In the genomic region with DNA sequence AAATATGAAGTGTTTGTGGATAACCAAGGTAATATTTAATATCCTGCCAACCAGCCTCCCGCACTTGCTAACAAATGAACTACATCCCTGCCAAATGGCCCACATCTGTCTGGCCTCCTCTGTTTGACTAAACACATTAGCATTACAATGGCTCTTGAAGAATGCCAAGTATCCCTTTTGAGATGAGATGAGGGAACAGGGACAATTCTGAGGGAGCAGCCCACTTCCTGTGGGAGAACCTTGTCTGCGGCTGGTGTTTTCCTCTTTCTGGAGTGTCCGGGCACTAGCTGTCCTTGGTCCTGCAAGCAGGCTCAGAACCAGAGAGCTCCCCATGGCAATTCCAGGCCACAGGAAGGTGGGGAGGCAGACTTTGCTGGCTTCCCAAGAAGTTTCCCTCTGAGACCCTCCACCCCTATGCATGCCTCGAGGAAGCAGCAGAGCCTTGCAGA, we compare ENCODE assay signal across 10 mouse cellular contexts. TPM values are rescaled to one million over a fixed set of nuclear protein-coding genes. Genes with fewer than 3 reads are reported as not detected.
DNase-seq lines count a peak whose midpoint lies in the region; ATAC-seq lines count a peak whose summit lies in the region.
"Had no signal": no experiment of that assay in that cellular context is flagged by ENCODE, and none has a peak within 500 bp of the region (broad histone marks: within the 10 kb centered on the region; RNA-seq: fewer than 3 reads in every experiment).

No protein-coding gene starts in this region.

- H3K4me2 ChIP-seq in liver, embryonic 15.5 days, result peak overlapping the region; percentile 52; the same call in 1 of the 2 replicates
- no peak overlapping the region for H3K4me2 ChIP-seq in liver, embryonic 11.5 days
- peak overlapping the region; percentile 48; the same call in 1 of the 2 replicates for H3K4me2 ChIP-seq in forebrain, embryonic 11.5 days (ENCODE audit: low read depth, low read length, severe bottlenecking)
- peak overlapping the region; percentile 47 for H3K4me2 ChIP-seq in midbrain, embryonic 11.5 days

- H3K9me3 ChIP-seq in liver, embryonic 15.5 days (replicated peaks), result no peaks in the 10 kb centered on the region
- no peaks in the 10 kb centered on the region for H3K9me3 ChIP-seq in liver, embryonic 11.5 days (ENCODE audit: control insufficient read depth, low read length)
- H3K9me3 ChIP-seq in forebrain, embryonic 11.5 days (ENCODE audit: control insufficient read depth, low read length), result no peaks in the 10 kb centered on the region
- H3K9me3 ChIP-seq in midbrain, embryonic 11.5 days (ENCODE audit: control insufficient read depth, low read length), result no peaks in the 10 kb centered on the region

- no peak overlapping the region for H3K27ac ChIP-seq in liver, embryonic 15.5 days (replicated peaks)
- no peak overlapping the region for H3K27ac ChIP-seq in liver, embryonic 11.5 days (ENCODE audit: low read depth, low read length)
- no peak overlapping the region for H3K27ac ChIP-seq in forebrain, embryonic 11.5 days (ENCODE audit: low read depth, low read length)
- peak overlapping the region; percentile 42; the same call in 1 of the 2 replicates for H3K27ac ChIP-seq in midbrain, embryonic 11.5 days (ENCODE audit: low read depth, low read length)
- H3K27ac ChIP-seq: layer of hippocampus, adult 2 months had no signal

- no peak for DNase-seq in liver, embryonic 11.5 days (ENCODE audit: low spot score)
- peak; percentile 75 for DNase-seq in Muller cell, postnatal 12 days (ENCODE audit: inconsistent ontology term)
- DNase-seq in forebrain, embryonic 11.5 days (ENCODE audit: low spot score), result no peak
- DNase-seq in midbrain, embryonic 11.5 days (ENCODE audit: low spot score, missing footprints), result peak; percentile 84
- DNase-seq in left cerebral cortex, postnatal 36 days (ENCODE audit: low spot score in 2 of 2), result no peak
- DNase-seq in left cerebral cortex, adult 18-20 months (ENCODE audit: low spot score in 2 of 2), result no peak
- no peak for DNase-seq in testis, postnatal 10 days (ENCODE audit: low spot score)
- DNase-seq: cerebellum, adult 9-10 months had no signal

- intact Hi-C loops in left cerebral cortex, postnatal 36 days (cut with DNase I), result no loop called here

- no peaks in the 10 kb centered on the region for H3K36me3 ChIP-seq in liver, embryonic 15.5 days (replicated peaks)
- H3K36me3 ChIP-seq in liver, embryonic 11.5 days (ENCODE audit: control insufficient read depth, insufficient read depth, low read length), result no peaks in the 10 kb centered on the region
- H3K36me3 ChIP-seq in forebrain, embryonic 11.5 days (ENCODE audit: control insufficient read depth, insufficient read depth, low read length), result no peaks in the 10 kb centered on the region
- H3K36me3 ChIP-seq in midbrain, embryonic 11.5 days (ENCODE audit: control insufficient read depth, insufficient read depth, low read length), result no peaks in the 10 kb centered on the region

- H3K4me1 ChIP-seq in liver, embryonic 15.5 days (replicated peaks), result peaks cover 15% of the 10 kb centered on the region
- H3K4me1 ChIP-seq in liver, embryonic 11.5 days (replicated peaks; ENCODE audit: control insufficient read depth, insufficient read depth, low read length), result peaks cover 9% of the 10 kb centered on the region
- H3K4me1 ChIP-seq in forebrain, embryonic 11.5 days (replicated peaks; ENCODE audit: control insufficient read depth, insufficient read depth, low read length), result peaks cover 16% of the 10 kb centered on the region; the same call in 1 of the 2 replicates
- peaks cover 16% of the 10 kb centered on the region for H3K4me1 ChIP-seq in midbrain, embryonic 11.5 days (ENCODE audit: control insufficient read depth, insufficient read depth, low read length)

- ATAC-seq in liver, embryonic 15.5 days (ENCODE audit: insufficient read depth), result no peak
- ATAC-seq in liver, embryonic 11.5 days (replicated peaks; ENCODE audit: low FRiP score), result no peak
- ATAC-seq in forebrain, embryonic 11.5 days (replicated peaks; ENCODE audit: low FRiP score), result no peak
- ATAC-seq in midbrain, embryonic 11.5 days (ENCODE audit: low FRiP score), result peak; percentile 54; the same call in 1 of the 2 replicates

- H3K9ac ChIP-seq in liver, embryonic 15.5 days, result no peak overlapping the region
- no peak overlapping the region for H3K9ac ChIP-seq in liver, embryonic 11.5 days (ENCODE audit: low read depth, low read length)
- no peak overlapping the region for H3K9ac ChIP-seq in forebrain, embryonic 11.5 days (ENCODE audit: low read length)
- peak overlapping the region; percentile 21; the same call in 1 of the 2 replicates for H3K9ac ChIP-seq in midbrain, embryonic 11.5 days (ENCODE audit: low read length)

- 58% methylated on average over 4 of the region's 4 CpGs for WGBS in liver, embryonic 15.5 days (ENCODE audit: insufficient replicate concordance)
- WGBS in liver, embryonic 11.5 days, result 51% methylated on average over 4 of the region's 4 CpGs
- 17% methylated on average over 4 of the region's 4 CpGs for WGBS in forebrain, embryonic 11.5 days
- WGBS in midbrain, embryonic 11.5 days, result 18% methylated on average over 4 of the region's 4 CpGs

- H3K27me3 ChIP-seq in liver, embryonic 15.5 days, result peaks cover 4% of the 10 kb centered on the region
- H3K27me3 ChIP-seq in liver, embryonic 11.5 days (replicated peaks; ENCODE audit: control insufficient read depth, insufficient read depth, low read length), result peaks cover 8% of the 10 kb centered on the region; the same call in 1 of the 2 replicates
- H3K27me3 ChIP-seq in forebrain, embryonic 11.5 days (ENCODE audit: control insufficient read depth, insufficient read depth, low read length), result peaks cover 12% of the 10 kb centered on the region; the same call in 1 of the 2 replicates
- no peaks in the 10 kb centered on the region for H3K27me3 ChIP-seq in midbrain, embryonic 11.5 days (ENCODE audit: control insufficient read depth, insufficient read depth, low read length)

- no peak overlapping the region for H3K4me3 ChIP-seq in liver, embryonic 15.5 days (replicated peaks)
- H3K4me3 ChIP-seq in liver, embryonic 11.5 days (ENCODE audit: low read depth, low read length), result no peak overlapping the region
- no peak overlapping the region for H3K4me3 ChIP-seq in forebrain, embryonic 11.5 days (ENCODE audit: low read depth, low read length)
- no peak overlapping the region; the same call in 1 of the 2 replicates for H3K4me3 ChIP-seq in midbrain, embryonic 11.5 days (ENCODE audit: low read depth, low read length)

RNA-seq across cellular contexts. Expression of a gene that starts 30.7 kb away (rescaled TPM):
- polyA plus RNA-seq in liver, embryonic 15.5 days (2015; fragmentation: Nextera tagmentation; extraction: Ambion mirVana), result 13.4 and 14.6 TPM in 2 replicates
- polyA plus RNA-seq in liver, embryonic 11.5 days (2014; fragmentation: Nextera tagmentation; extraction: Ambion mirVana), result 41.7 and 42.4 TPM in 2 replicates
- polyA plus RNA-seq in forebrain, embryonic 11.5 days (2014; fragmentation: Nextera tagmentation; extraction: Ambion mirVana), result 6.4 and 7.0 TPM in 2 replicates
- polyA plus RNA-seq in midbrain, embryonic 11.5 days (2014; fragmentation: Nextera tagmentation; extraction: Ambion mirVana), result 17.5 and 18.1 TPM in 2 replicates
- 1 to 10 TPM in 1 of 2 experiments, under 1 TPM in 1; 0.79 to 1.4 TPM for total RNA-seq in left cerebral cortex, postnatal 36 days (2021)
- 1 to 10 TPM; 1.9 TPM for total RNA-seq in left cerebral cortex, adult 18-20 months (2021)

Comparison
In these comparisons a context has a peak if more than half of its experiments do, and no peak if none do; other contexts are left out.
1. DNase-seq: peak in Muller cell, postnatal 12 days (single experiment) and midbrain, embryonic 11.5 days (single experiment); none in liver, embryonic 11.5 days (single experiment), forebrain, embryonic 11.5 days (single experiment), left cerebral cortex, postnatal 36 days (0 of 2), left cerebral cortex, adult 18-20 months (0 of 2) and testis, postnatal 10 days (single experiment).